Mouse (Mus musculus) neural tube, embryonic 15.5 days (tissue): ENCODE data around the gene Ly6g6e. TPM values are rescaled to one million over a fixed set of nuclear protein-coding genes. Genes with fewer than 3 reads are reported as not detected.
"Not testable (repeated sequence)": the region's sequence is repeated elsewhere in the genome, so short reads cannot be mapped to it uniquely, and the experiment has no call there.

Experiments used
- ATAC-seq: fragments of 200-750 bp; cut with Nextera tagmentation; 2 replicates; pipeline ENCODE4 v1.8.0; 2017; ENCODE audit warnings: mild to moderate bottlenecking, moderate TSS enrichment, moderate library complexity; ENCODE audit not compliant: low FRiP score
- H3K27ac ChIP-seq: fragments of 300-500 bp; sonication (generic); replicated peaks from 2 replicates; pipeline ENCODE4 v1.5.1; 2015; ENCODE audit warnings: mild to moderate bottlenecking, inconsistent platforms
- H3K27me3 ChIP-seq: fragments of 300-500 bp; sonication (generic); replicated peaks from 2 replicates; pipeline ENCODE4 v1.6.1; 2015; ENCODE audit warnings: inconsistent platforms
- H3K36me3 ChIP-seq: fragments of 300-500 bp; sonication (generic); 2 replicates; pipeline ENCODE4 v1.6.1; 2015; ENCODE audit warnings: inconsistent platforms
- H3K4me1 ChIP-seq: fragments of 300-500 bp; sonication (generic); 2 replicates; pipeline ENCODE4 v1.6.1; 2015; ENCODE audit warnings: inconsistent platforms
- H3K4me2 ChIP-seq: fragments of 300-500 bp; sonication (generic); 2 replicates; pipeline ENCODE4 v1.6.1; 2015; ENCODE audit warnings: inconsistent platforms, mild to moderate bottlenecking, moderate library complexity
- H3K4me3 ChIP-seq: fragments of 300-500 bp; sonication (generic); replicated peaks from 2 replicates; pipeline ENCODE4 v1.5.1; 2015; ENCODE audit warnings: mild to moderate bottlenecking, inconsistent platforms
- H3K9ac ChIP-seq: fragments of 300-500 bp; sonication (generic); replicated peaks from 2 replicates; pipeline ENCODE4 v1.6.1; 2015; ENCODE audit warnings: mild to moderate bottlenecking, inconsistent platforms
- H3K9me3 ChIP-seq: fragments of 300-500 bp; sonication (generic); replicated peaks from 2 replicates; pipeline ENCODE4 v1.6.1; 2016; ENCODE audit warnings: inconsistent platforms
- WGBS: fragments of 180-500 bp; shearing (Covaris S2); methylation state at CpG from one replicate; pipeline ENCODE4 v1.1.7; 2015; ENCODE audit warnings: mixed read lengths; 5-methylcytosine and 5-hydroxymethylcytosine counted together
- polyA plus RNA-seq: library from polyadenylated mRNA; unstranded; fragments of >200 nt; fragmentation: Nextera tagmentation; extraction: Ambion mirVana; gene quantifications from 2 replicates; pipeline ENCODE4 v1.2.1, GENCODE M21; 2015

Gene Ly6g6e
- polyA plus RNA-seq = 0.65 and 1.3 TPM in 2 replicates

DNA sequence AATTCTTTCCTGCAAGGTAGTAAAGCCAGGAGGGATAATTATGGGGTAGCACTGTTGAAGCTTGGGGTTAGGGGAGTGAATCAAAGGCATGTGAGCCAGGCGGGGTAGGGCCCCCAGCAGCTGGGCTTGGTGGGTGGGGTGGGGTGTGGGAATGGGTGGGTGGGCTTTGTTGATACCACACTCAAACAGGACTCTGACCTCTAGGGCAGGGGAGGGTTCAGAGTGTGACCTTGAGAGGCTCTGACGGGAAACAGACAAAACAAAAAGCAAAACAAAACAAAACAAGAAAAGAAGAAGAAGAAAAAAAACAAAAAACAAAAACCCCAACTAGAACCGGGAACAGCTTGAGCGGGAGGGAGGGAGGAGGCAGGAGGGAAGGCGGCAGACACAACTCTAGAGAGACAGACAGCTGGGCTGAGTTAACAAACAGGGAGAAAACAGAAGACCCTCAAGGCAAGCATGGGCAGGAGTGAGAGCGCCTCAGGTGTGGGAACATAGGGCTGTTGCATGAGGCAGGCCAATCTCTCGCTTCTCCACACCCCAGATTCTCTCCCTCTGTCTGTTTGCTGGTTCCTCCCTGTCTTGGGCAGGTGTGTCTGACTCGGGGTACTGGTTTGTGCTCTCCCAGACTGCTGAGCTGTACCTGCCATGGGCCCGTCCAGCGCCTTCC lies at the start of gene Ly6g6e:
Ly6g6e (plus strand) TSS at position 396 of the 670 bp plus-strand sequence.
- ATAC-seq = no peak
- Histone ChIP-seq H3K27me3 (no peaks in the 10 kb centered on the region), H3K4me2 (peak within 1 kb of the TSS; percentile 49), H3K4me1 (peaks cover 15% of the 10 kb centered on the region), H3K4me3 (peak within 1 kb of the TSS; percentile 21), H3K9ac (0 out of 2 replicates have a peak within 1 kb of the TSS, but pooled peaks have one; percentile 14), H3K9me3 (no peaks in the 10 kb centered on the region), H3K27ac (no peak within 1 kb of the TSS), H3K36me3 (no peaks in the 10 kb centered on the region)
- WGBS = 25% methylated on average over 10 of the region's 10 CpGs

DNA sequence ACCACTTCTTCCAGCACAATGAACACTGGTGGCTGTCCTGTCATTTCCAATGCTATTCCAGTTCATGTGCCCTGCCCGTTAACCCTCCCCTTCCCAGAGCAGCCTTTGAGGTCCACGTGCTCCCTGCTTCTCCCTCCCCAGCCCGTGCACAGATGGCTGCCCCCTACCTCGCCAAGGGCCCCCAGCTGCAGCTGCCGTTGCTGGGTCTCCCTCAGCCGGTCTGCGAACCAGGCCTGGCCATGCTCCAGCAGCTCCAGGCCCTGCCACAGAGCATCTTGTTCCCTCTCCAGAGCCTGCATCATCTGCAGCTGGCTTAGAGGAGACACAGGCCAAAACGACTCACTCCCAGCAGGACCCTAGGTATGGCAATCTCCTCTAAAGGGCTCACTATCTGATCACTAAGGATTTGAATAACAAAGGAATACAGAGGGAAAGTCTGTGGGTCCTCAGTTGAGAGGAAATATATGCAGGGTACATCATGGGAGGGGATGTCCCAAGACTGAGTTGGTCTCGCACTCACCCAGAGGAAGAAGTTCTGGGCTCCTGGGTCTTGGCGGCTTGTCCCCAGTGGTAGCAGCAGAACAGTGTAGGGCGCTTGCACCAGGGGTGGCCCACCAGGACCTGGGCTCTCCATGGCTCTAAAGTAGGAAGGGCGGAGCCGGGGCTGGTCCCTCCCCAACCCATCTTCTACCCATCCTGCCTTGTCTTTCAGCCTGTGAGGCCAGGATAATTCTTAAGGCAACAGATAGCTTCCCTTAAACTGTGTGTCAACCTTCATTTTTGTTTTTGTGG lies 49.2 kb upstream of the Ly6g6e start, which contains the start of gene Sapcd1:
Sapcd1 (minus strand) TSS at position 740 of the 792 bp plus-strand sequence.
- Histone ChIP-seq H3K27me3 (no peaks in the 10 kb centered on the region), H3K36me3 (no peaks in the 10 kb centered on the region), H3K9ac (0 out of 2 replicates have a peak within 1 kb of the TSS, but pooled peaks have one; percentile 10), H3K4me2 (0 out of 2 replicates have a peak within 1 kb of the TSS, but pooled peaks have one; percentile 9), H3K4me1 (peaks cover 22% of the 10 kb centered on the region), H3K27ac (peak within 1 kb of the TSS; percentile 48; the same call in 1 of the 2 replicates), H3K4me3 (no peak within 1 kb of the TSS), H3K9me3 (no peaks in the 10 kb centered on the region)
- 33% methylated on average over 12 of the region's 13 CpGs for WGBS
- ATAC-seq = 0 out of 2 replicates have a peak, but pooled peaks have one; percentile 32

DNA sequence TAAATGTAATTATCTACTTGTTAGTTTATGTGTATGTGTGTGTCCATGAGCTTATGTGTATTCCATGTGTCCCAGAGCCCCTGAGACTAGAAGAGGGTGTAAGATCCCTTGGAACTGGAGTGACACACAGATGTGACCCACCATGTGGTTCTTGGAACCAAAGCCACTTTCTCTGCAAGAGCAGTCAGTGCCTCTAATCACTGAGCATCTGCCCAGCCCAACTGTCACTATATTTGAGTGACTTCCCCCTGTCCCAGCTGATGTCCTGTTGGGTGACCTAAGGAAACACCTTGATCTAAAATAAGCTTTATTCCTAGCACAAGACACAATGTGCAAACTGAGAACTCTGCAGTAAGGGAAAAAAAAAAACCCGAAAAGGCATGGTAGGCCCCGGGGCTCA lies 48.4 kb upstream of the Ly6g6e start:
- Histone ChIP-seq H3K4me3 (no peak overlapping the region), H3K27me3 (no peaks in the 10 kb centered on the region), H3K9ac (no peak overlapping the region), H3K4me1 (peaks cover 22% of the 10 kb centered on the region), H3K9me3 (no peaks in the 10 kb centered on the region), H3K36me3 (no peaks in the 10 kb centered on the region), H3K27ac (no peak overlapping the region), H3K4me2 (no peak overlapping the region)
- WGBS = 90% methylated on average over 2 of the region's 2 CpGs
- ATAC-seq = no peak

DNA sequence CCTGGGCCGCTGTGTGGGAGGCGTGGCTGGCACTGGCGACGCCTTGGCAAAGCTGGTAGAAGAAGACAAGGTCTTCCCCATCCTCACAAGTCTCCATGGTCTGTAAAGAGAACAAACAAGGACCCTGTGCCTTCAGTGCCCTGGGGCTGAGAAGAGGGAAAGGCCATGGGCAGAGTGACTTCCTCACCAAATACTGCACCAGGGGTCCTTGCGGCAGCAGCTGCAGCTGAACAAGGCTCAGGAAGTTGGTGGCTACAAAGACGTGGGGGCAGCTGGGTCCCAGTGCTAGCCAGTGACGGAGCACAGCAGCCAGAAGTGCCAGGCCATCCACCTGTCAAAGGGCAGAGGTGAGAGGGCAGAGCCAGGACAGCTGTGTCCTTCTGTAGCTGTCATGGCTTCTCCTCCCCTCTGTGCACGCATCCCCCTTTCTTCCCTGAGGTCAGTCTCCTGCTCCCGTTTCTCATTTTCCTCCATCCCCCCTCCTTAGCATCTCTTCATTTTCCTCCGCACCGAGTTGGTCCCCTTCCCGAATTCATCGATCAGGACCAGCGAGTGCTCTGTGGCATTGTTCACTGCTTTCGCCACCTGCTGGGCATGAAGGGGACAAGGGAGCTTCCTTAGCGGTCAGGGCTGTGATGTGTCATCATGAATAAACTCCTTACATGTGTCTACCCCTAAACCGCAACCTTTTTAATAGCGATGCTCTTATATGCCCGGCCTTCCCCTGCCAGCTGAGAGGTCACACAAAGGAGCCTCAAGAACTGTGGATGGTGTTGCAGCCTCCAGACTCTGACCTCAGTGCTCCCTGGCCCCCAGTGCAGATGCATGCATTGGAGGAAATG lies 46.8 kb upstream of the Ly6g6e start:
- 0 out of 2 replicates have a peak overlapping the region, but pooled peaks have one; percentile 17 for H3K4me3 ChIP-seq
- WGBS = 30% methylated on average over 19 of the region's 19 CpGs
- H3K9me3 ChIP-seq = no peaks in the 10 kb centered on the region
- H3K27me3 ChIP-seq = no peaks in the 10 kb centered on the region
- H3K4me2 ChIP-seq = peak overlapping the region; percentile 46
- H3K36me3 ChIP-seq = no peaks in the 10 kb centered on the region
- peaks cover 22% of the 10 kb centered on the region for H3K4me1 ChIP-seq
- H3K27ac ChIP-seq = no peak overlapping the region
- peak overlapping the region; percentile 26; the same call in 1 of the 2 replicates for H3K9ac ChIP-seq
- ATAC-seq = no peak

DNA sequence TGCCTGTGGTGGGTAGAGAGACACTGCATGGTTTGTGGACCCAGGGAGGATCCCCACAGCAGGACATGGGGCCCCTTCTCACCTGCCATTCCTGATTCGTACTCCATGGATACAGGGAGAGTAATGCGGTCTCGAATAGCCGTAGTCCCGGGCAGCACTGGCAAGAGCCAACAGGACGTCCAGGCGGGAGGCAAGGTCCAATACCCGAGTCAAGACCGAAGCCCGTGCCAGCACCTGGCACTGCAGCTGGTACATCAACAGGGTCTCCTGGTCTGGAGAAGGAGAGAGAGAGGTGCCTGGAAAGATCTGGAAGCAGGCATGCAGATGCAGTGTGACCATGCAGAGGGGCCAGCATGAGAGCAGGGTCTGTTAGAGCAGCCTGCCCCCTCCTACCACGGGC lies 45.4 kb upstream of the Ly6g6e start:
- WGBS = 91% methylated on average over 11 of the region's 11 CpGs
- Histone ChIP-seq H3K4me3 (no peak overlapping the region), H3K36me3 (no peaks in the 10 kb centered on the region), H3K27me3 (no peaks in the 10 kb centered on the region), H3K4me2 (no peak overlapping the region), H3K9ac (no peak overlapping the region), H3K4me1 (peaks cover 16% of the 10 kb centered on the region), H3K9me3 (no peaks in the 10 kb centered on the region), H3K27ac (no peak overlapping the region)
- ATAC-seq = no peak

DNA sequence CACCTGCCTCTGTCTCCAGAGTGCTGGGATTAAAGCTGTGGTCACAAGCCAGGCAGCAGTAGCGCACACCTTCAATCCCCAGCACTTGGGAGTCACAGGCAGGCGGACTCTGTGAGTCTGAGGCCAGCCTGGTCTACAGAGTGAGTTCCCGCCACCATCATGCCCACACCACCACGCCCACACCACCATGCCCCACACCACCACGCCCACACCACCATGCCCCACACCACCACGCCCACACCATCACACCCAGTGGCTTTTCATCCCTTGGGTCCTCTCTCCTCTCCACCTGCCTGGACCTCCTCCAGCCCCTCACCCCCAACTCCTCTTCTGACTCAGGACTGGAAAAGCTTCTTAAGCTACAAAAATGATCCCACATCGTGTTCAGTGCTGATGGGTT lies 44.8 kb upstream of the Ly6g6e start:
- Histone ChIP-seq H3K27ac (no peak overlapping the region), H3K27me3 (no peaks in the 10 kb centered on the region), H3K4me3 (no peak overlapping the region), H3K9me3 (no peaks in the 10 kb centered on the region), H3K9ac (no peak overlapping the region), H3K4me2 (no peak overlapping the region), H3K4me1 (peaks cover 15% of the 10 kb centered on the region), H3K36me3 (no peaks in the 10 kb centered on the region)
- no peak for ATAC-seq
- whole genome bisulfite sequencing = 89% methylated on average over 7 of the region's 7 CpGs

DNA sequence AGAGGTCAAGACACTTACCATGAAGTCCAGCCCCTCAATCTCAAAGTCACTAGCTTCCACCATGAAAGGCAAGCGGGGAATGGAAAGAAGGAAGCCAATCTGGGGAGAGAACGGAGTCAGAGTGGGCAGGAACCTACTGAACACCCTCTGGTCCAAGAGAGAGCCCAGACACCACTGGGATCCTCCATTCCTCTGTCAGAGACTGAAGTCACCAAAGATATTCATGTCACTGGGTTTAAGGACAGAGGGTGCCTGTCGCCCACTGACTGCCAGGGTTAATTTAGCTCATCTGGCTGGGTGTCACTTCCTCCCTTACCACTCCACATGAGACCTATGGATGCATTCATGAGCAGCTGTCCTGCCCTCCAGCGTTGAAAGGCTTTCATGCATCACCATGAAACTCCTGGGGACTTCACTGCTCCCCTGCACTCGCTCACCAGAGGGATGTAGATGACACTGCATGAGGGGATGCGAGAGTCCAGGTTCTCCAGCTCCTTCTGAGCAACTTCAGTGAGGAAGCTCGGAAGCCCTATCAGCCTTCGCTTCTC lies 44.3 kb upstream of the Ly6g6e start:
- H3K36me3 ChIP-seq = no peaks in the 10 kb centered on the region
- no peak overlapping the region for H3K4me3 ChIP-seq
- no peak overlapping the region for H3K4me2 ChIP-seq
- H3K27ac ChIP-seq = no peak overlapping the region
- H3K27me3 ChIP-seq = no peaks in the 10 kb centered on the region
- no peak for ATAC-seq
- H3K9me3 ChIP-seq = no peaks in the 10 kb centered on the region
- WGBS = 77% methylated on average over 8 of the region's 8 CpGs
- peaks cover 12% of the 10 kb centered on the region for H3K4me1 ChIP-seq
- no peak overlapping the region for H3K9ac ChIP-seq

DNA sequence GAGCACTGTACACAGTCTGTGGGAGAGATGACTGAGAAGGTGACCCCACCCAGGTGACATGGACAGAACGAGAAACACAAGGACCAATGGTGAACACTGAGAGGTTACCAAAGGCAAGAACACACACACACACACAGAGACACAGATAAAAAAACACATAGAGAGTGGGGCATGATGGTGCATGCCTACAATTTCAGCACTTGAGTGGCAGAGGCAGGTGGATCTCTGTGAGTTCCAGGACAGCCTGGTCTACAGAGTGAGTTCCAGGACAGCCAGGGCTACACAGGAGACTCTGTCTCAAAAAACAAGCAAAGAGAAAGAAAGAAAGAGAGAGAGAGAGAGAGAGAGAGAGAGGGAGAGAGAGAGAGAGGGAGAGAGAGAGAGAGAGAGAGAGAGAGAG lies 43.0 kb upstream of the Ly6g6e start:
- not testable (repeated sequence) for ATAC-seq, H3K9me3 ChIP-seq, H3K4me2 ChIP-seq, H3K36me3 ChIP-seq, H3K4me3 ChIP-seq, H3K4me1 ChIP-seq, H3K27me3 ChIP-seq, H3K9ac ChIP-seq, H3K27ac ChIP-seq
- WGBS = 78% methylated on average over 1 of the region's 1 CpGs

DNA sequence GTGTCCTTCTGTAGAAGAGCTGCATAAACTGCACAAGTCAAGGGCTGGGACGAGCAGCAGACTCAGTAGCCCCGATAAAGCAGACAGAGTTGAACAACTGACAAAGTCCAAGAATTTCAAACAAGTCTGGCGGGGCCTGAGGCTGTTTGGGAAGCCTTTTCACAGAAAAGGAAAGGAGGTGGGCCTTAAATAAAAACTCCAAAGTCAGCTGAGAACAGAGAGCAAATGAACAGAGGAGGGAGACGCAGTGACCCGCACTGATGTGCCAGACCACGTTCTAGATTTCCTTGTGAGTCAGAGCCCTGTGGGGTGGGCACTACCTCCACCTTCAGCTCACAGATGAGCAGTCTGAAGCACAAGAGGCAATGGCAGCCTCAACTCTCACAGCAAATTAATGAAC lies 41.8 kb upstream of the Ly6g6e start:
- Histone ChIP-seq H3K9ac (no peak overlapping the region), H3K9me3 (no peaks in the 10 kb centered on the region), H3K4me3 (no peak overlapping the region), H3K4me1 (peaks cover 5% of the 10 kb centered on the region), H3K27ac (no peak overlapping the region), H3K27me3 (no peaks in the 10 kb centered on the region), H3K36me3 (no peaks in the 10 kb centered on the region), H3K4me2 (no peak overlapping the region)
- ATAC-seq = no peak
- WGBS = 76% methylated on average over 6 of the region's 6 CpGs

DNA sequence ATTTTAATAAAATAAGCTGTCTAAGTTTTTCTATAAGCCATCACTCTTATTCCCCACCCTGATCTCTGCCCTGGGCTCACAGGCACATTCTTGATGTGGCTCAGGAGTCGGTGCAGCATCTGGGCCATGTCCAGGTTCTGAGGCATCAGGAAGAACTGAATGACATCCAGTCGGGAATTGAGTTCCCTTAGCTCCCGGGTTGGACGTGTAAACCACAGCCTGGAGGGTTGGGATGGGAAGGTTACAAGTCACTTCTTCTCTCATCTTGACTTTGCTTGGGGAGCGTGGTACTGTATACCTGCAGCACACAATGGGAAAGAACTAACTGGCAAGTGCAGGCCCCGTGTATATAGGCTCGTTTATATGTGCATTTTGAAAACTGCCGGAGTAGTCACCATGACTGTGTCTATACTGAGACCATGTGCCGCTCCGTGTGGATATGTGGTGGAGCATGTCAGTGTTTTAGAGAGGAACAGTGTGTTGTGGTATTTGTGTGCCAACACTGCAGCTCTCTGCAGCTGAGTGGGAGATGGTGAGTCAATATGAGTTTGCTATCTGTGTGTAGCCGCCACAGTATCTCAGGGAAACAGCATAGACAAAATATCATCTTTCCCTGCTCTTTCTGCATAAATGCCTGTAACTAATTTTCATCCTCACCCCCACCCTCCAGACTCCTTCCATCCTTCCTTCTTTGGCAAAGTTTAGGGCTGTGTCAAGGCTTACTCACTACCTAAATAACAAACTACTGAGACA lies 37.4 kb upstream of the Ly6g6e start:
- 90% methylated on average over 11 of the region's 11 CpGs for WGBS
- no peak overlapping the region for H3K4me3 ChIP-seq
- H3K9me3 ChIP-seq = no peaks in the 10 kb centered on the region

More for the DNA sequence above, 37.4 kb upstream of the Ly6g6e start:
- no peaks in the 10 kb centered on the region for H3K4me1 ChIP-seq
- H3K36me3 ChIP-seq = no peaks in the 10 kb centered on the region
- no peaks in the 10 kb centered on the region for H3K27me3 ChIP-seq
- H3K4me2 ChIP-seq = no peak overlapping the region
- no peak for ATAC-seq
- no peak overlapping the region for H3K27ac ChIP-seq
- no peak overlapping the region for H3K9ac ChIP-seq
